Mouse (Mus musculus) monocyte, adult 5-6 weeks (primary cell): ENCODE results near the gene Rapgef4. TPM values are rescaled to one million over a fixed set of nuclear protein-coding genes. Genes with fewer than 3 reads are reported as not detected.

Experiments
- ATAC-seq: fragments of 153-309, 156-312 bp; replicated peaks from 2 replicates; pipeline ENCODE4 v1.8.0; 2017; ENCODE audit warnings: mild to moderate bottlenecking; ENCODE audit not compliant: low TSS enrichment, insufficient number of reproducible peaks, severe bottlenecking, poor library complexity, low FRiP score
- total RNA-seq: library from RNA; stranded (forward); fragments of 200-1000, 200-491, 200-594 nt; gene quantifications from 3 replicates; pipeline ENCODE4 v1.2.3, GENCODE M21; 2017

Rapgef4 gene
- total RNA-seq, 1 experiment from 2014 or later: 2.1 TPM

GRCm38 (mm10) chr2:72098366-72098765 lies 117.3 kb downstream of the Rapgef4 start:
- ATAC-seq: no peak

DNA sequence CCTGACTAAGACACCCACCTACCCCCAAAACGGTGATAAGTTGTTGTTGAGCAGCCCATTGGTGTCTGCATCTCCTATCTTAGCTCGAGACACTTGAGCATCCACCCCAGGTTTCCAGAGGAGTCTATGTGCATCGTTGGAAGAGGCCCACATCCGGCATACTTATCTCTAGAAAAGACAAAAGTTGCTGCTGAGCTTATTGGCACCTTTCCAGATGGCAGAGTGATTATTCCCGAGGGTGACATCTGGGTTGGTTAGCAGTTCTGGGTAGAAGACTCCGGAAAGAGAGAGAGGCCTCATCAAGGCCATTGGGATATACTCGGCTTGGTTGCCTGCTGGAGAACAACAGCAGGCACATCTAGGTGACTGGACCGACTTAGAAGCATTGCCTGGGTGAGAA lies 123.6 kb downstream of the Rapgef4 start:
- no peak for ATAC-seq

DNA sequence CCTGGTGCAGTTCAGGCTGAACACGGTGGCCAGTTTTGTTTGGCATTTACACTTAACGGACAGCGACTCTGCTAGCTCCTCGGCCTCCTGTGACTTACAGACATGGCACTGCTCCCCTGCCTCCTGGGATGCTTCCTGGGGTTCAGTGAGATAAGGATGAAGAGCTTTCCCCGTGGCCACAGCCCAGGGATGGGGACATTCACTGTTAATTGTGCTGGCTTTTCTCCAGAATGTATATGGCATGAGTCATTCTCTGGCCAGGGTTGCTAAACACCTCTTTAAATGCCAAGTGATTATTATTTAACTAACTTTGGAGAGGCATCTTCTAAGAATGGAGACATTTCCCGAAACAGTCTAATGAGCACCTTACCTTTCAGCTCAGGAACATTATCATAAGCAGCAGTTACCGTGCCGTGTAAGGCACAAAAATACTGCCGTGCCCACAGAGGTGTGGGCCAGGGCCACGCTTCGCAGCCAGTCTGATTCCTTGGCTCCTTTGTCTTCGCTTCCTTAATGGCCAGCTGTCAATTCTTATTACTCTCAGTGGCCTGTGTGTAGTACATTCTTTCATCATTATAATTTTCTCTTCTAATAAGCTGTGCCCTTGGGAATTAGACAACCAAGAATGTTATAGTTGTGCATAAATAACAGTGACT lies 126.6 kb downstream of the Rapgef4 start:
- no peak for ATAC-seq

GRCm38 (mm10) chr2:72108448-72109312 lies 127.6 kb downstream of the Rapgef4 start:
- no peak for ATAC-seq

DNA sequence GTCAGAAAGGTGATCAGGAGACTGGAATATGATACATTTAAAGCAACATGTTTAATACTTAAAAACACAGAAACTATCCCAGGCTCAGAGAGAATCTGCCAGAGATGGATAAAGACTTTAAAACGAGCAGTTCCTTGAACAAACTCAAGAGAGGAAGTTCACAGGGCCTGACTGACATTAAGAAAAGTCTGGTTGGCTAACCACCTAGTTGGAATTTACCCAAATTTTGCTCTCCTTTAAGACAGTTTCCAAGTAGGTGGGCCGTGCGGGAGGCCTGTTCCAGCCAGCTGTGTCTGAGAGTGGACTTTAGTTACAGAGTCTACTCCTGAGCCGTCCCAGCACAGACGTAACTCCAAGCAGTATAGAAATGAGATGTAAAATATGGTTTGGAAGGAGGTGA lies 129.4 kb downstream of the Rapgef4 start:
- ATAC-seq: no peak

DNA sequence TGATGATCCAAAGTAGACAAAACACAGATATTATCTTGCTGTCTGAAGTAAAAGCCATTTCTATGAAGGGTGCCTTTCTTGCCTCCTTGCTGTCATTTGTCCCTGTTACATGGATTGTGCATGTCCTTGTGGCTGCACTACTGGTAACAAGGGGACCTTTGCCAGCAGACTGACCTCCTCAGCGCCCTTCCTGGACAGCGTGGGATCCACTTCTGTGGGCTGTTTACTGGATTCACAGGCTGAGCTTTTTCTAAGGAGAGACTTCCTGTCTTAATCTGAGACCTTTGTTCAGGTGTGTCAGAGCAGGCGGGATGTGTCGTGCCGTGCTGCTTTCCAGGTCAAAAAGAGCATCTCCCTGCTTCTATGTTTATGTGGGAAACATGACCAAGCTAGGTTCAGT lies 132.7 kb downstream of the Rapgef4 start:
- no peak for ATAC-seq

DNA sequence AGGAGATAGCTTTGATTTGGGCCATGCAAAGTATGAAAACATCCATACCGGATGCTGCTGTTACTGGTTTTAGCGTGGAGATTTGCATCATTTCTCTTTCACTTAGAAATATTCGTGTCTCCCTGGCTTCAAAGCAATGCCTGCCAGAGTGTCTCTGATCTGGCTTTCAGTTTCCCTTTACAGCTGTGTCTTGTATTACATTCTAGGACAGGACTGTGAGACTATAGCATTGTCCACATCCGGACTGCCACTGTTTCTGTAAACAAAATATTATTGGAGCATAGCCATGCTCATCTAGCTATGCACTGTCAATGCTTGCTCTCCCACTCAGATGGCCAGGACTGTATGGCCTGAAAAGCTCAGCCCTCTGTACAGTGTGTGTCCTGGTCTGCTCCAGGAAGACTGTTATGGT lies 133.1 kb downstream of the Rapgef4 start:
- ATAC-seq: peak; percentile 31; the same call in 1 of the 2 replicates

- ATAC-seq: no peak
Measured at GRCm38 (mm10) chr2:72116103-72116502, 135.1 kb downstream of the Rapgef4 start.

- ATAC-seq: no peak
Measured at GRCm38 (mm10) chr2:72116698-72117097, 135.7 kb downstream of the Rapgef4 start.

DNA sequence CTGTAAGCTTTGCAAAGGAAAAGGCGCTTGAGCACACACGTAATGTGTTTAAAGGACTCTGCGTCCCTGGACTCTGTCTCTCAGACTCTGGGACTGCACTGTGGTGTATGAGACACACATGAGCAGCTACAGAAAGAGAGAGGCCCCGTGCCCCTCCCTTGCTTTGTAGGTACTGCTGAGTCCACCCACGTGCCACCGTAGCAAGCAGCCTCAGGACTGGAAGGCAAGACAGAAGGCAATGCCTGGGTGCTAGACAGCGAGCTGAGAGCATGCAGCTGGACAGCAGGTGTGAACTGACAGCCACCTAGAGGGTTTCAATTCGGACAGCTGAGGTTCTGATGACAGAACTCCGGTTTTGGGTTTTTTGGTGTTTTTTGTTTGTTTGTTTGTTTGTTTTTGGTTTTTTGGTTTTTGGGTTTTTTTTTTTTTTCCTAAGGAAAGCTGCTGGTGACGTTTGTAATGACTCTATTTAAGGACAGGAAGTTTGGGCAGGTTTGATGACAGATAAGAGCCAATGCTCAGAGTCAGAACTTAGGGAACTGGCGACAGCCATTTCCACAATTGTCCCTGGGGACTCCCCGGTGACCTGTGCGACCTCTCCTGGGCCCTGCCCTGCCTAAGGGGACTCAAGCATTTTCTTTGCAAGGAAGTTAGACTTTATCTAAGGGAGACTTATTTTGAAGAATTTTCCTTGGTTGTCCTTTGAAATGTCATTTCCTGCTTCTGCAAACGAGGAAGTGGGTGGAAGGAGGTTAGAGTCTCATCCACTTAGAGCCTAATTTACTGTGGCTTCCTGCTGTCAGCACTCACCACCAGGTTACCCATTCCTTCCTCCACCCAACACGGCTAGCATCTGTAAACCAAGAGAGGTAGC lies 136.3 kb downstream of the Rapgef4 start:
- ATAC-seq: no peak

GRCm38 (mm10) chr2:72120211-72120610 lies 139.2 kb downstream of the Rapgef4 start:
- ATAC-seq: no peak

DNA sequence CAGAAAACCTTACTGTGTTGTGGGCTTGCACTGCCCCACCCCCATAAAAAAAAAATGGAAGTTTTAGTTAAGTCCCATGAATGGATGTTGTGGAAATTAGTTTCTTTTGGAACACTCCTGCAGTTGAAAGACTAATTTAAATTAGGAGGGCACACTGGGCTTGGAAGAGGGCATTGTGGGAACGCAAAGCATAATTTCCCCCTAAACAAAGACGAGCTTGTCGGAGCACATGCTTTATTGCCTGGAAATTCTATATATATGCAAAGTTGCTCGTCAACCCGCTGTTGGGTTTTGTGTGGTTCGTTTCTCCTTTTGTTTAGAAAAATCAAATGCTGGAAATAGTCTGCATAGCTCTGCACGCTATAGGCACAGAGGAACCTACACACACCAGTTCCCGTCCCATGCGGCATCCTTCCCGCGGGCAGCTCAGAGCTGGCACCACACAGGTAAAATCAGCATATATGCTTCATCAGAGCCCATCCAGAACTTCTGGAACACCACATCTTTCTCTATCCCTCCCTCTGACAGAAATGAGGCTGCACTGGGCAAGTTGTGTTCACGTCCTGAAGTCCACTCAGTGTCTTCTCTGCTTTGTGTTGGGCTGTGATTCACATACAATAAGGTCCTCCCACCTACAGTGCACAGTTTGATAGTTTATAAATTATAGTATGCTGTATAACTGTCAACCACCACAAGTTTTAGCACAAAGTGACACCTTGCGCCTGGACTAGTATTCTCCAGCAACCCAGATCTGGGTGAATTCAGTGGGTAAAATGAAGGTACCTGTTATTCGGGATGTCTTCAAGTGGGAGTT lies 141.6 kb downstream of the Rapgef4 start:
- ATAC-seq: no peak

DNA sequence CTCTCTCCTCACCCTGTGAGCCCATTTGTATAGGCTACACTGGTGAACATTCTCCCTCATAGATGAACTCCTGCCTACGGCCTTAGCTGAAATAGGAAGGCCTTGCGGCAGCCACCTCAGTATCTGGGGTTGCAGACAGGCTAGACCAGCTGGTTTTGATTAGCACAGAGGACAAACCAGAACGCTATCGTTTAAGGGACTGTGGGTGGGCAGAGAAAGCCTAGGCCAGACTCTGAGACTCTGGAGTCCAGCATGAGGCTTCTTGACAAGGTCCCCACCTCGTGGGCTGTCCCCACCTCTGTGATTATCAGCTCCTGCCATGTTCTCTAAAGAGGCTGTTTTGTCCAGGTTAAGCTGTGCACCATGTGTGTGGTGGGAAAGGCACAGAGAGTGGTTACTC lies 142.8 kb downstream of the Rapgef4 start:
- ATAC-seq: no peak

GRCm38 (mm10) chr2:72125786-72126185 lies 144.7 kb downstream of the Rapgef4 start:
- no peak for ATAC-seq

DNA sequence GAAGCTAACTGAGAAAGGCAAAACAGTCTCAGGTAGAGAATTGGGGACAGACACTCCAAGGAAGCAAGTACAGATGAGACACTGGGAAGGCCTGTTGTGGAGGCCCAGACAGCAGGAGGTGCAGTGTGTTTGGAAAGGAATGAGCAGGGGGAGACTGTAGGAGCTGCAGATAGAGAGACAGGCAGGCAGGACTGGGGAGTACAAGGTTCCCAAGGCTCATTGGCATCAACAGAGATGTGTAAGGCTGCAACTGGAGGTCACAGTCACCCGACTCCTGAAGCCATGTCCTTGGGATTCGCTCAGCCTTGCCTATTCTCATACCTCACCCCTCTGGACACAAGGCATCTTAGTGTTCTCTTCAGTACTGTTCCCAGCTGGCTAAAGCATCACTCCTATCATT lies 145.4 kb downstream of the Rapgef4 start:
- no peak for ATAC-seq

DNA sequence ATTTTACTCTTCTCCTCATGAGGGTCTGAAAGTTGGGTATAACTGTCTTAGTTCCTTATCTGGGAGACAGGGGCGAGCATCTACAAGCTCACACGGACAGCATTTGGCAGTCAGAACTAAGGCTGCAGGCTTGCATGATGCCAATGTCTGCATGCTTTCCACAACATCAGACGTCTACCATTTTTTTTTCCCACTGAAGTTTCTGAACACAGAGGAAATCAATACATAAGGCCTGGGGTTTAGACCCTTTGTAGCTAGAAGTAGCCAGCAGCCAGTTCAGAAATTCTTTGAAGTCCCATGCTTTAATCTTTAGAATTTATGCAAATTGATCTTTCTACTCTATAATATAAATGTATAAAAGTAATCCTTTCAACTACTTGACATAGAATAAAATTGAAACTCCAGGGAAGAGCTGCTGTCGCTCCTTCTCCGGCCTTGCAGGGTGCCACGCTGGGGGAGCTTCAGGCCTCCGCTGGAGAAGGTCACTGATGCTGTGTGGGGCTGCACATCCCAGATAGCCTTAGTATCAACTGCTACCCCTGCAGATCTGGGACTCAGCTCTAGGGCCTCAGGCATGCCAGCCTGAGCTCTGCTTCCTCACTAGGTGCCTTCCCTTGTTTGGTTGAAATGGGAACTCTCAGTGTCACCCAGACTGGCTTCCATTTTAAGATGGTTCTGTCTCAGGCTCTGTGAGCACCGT lies 148.7 kb downstream of the Rapgef4 start:
- no peak for ATAC-seq

DNA sequence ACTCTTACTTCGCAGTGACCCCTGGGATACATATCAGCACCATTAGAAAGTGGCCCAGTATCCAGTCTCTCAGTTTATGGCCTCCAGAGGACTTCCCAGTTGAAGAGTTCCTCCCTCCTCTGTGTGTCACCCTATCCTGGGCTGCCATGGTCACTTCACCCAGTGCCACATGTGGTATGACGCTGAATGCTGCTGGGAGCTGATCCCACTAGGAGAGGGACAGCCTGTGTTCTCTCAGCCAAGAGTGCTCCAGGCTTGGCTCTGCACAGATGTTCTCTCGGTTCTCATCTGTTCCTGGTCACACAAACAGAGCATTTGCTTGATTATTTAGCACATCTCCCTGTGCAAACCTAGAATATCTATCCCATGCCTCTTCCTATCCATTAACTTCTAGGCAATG lies 151.2 kb downstream of the Rapgef4 start:
- ATAC-seq: no peak

DNA sequence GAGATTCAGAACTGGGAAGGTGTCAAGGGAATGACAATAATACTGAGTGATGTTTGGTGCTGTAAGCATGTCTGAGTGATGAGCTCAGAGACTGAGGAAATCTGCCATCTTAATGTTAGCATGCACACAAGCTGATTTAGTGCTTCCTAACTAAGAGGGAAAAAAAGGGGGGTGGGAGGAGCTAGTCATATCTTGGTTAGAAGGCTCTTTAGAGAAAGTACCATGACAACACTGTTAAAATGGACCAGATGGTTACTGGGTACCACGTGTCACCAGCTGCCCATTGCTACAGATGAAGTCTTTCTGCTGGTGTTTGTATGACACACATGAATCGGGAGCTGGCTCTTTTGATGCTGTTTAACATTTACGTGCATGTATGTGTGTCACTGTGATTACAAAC lies 155.0 kb downstream of the Rapgef4 start:
- no peak for ATAC-seq
